In genomic region chr12:69127170-69127569, GRCm38 (mm10) we compare ENCODE assay signal across 8 mouse cellular contexts. TPM values are rescaled to one million over a fixed set of nuclear protein-coding genes. Genes with fewer than 3 reads are reported as not detected.
DNase-seq lines count a peak whose midpoint lies in the region; ATAC-seq and TF ChIP-seq lines count a peak whose summit lies in the region.

No protein-coding gene starts in this region.

- H3K27me3 ChIP-seq in kidney, embryonic 14.5 days (ENCODE audit: control insufficient read depth, insufficient read depth, low read length) = no peaks in the 10 kb centered on the region
- no peaks in the 10 kb centered on the region for H3K27me3 ChIP-seq in ES-Bruce4 (ENCODE audit: control insufficient read depth, insufficient read depth, low read length, poor library complexity, severe bottlenecking)

- H3K27ac ChIP-seq in kidney, embryonic 14.5 days (ENCODE audit: low read depth, low read length) = no peak overlapping the region
- H3K27ac ChIP-seq in ES-Bruce4 (ENCODE audit: insufficient read depth, low read length) = no peak overlapping the region

- peak; percentile 19 for DNase-seq in kidney, adult 18-20 months
- peak; percentile 35 for DNase-seq in brain, adult 2 months (ENCODE audit: low read depth, low spot score)
- no peak for DNase-seq in ovary, postnatal 10 days (ENCODE audit: low spot score)
- DNase-seq in ovary, postnatal 36 days (ENCODE audit: low spot score) = no peak

- H3K4me3 ChIP-seq in kidney, embryonic 14.5 days (ENCODE audit: low read length) = no peak overlapping the region
- no peak overlapping the region for H3K4me3 ChIP-seq in ES-Bruce4 (ENCODE audit: low read depth, low read length)

- no peak for ATAC-seq in kidney, embryonic 14.5 days (ENCODE audit: low FRiP score, low TSS enrichment)
- peak; percentile 55 for ATAC-seq in megakaryocyte, adult 5-6 weeks (ENCODE audit: poor library complexity, severe bottlenecking)
- ATAC-seq in cerebellum, adult (ENCODE audit: insufficient number of reproducible peaks, low FRiP score, low TSS enrichment) = no peak

- WGBS in kidney, embryonic 14.5 days = 85% methylated on average over 5 of the region's 5 CpGs

- peak; percentile 73 for TF ChIP-seq CTCF in ES-Bruce4 (IDR thresholded peaks at IDR 0.05; ENCODE audit: low read depth, low read length)

- no peaks in the 10 kb centered on the region for H3K36me3 ChIP-seq in kidney, embryonic 14.5 days (ENCODE audit: control insufficient read depth, insufficient read depth, low read length)
- no peaks in the 10 kb centered on the region for H3K36me3 ChIP-seq in ES-Bruce4 (ENCODE audit: control insufficient read depth, insufficient read depth, low read length, poor library complexity, severe bottlenecking)

- no peak overlapping the region for H3K9ac ChIP-seq in kidney, embryonic 14.5 days (ENCODE audit: low read depth, low read length)
- no peak overlapping the region for H3K9ac ChIP-seq in ES-Bruce4 (ENCODE audit: low read depth, poor library complexity, severe bottlenecking)

- H3K4me2 ChIP-seq in kidney, embryonic 14.5 days (replicated peaks; ENCODE audit: low read depth, low read length) = no peak overlapping the region

- TF ChIP-seq POLR2A in ES-Bruce4 (IDR thresholded peaks at IDR 0.05; ENCODE audit: insufficient read depth, low read length) = no peak

- no peaks in the 10 kb centered on the region for H3K4me1 ChIP-seq in kidney, embryonic 14.5 days (ENCODE audit: control insufficient read depth, insufficient read depth, low read length)
- no peaks in the 10 kb centered on the region for H3K4me1 ChIP-seq in ES-Bruce4 (ENCODE audit: control insufficient read depth, insufficient read depth, low read length)

- no peaks in the 10 kb centered on the region for H3K9me3 ChIP-seq in kidney, embryonic 14.5 days (ENCODE audit: control insufficient read depth, low read length)
- H3K9me3 ChIP-seq in ES-Bruce4 (replicated peaks; ENCODE audit: control insufficient read depth, insufficient read depth, low read length, poor library complexity, severe bottlenecking) = no peaks in the 10 kb centered on the region

- no peak for TF ChIP-seq EP300 in ES-Bruce4 (IDR thresholded peaks at IDR 0.05; ENCODE audit: insufficient read depth, low read depth, low read length)

RNA-seq across cellular contexts. Expression of gene Rps29, which starts 31.8 kb away (rescaled TPM):
- 1,793 and 2,428 TPM in 2 replicates for polyA plus RNA-seq in kidney, embryonic 14.5 days (2014; fragmentation: Nextera tagmentation; extraction: Ambion mirVana)
- 1,335 and 1,350 TPM in 2 replicates for polyA plus RNA-seq in ES-Bruce4 (2011; ENCODE audit: insufficient read depth, insufficient read length, low read depth, missing spikeins)
- 1,804 and 2,132 TPM in 2 replicates for total RNA-seq in megakaryocyte, adult 5-6 weeks (2015)
- total RNA-seq in megakaryocyte, adult 5-6 weeks (2017) = 1,670 and 2,037 TPM in 2 replicates

RNA-seq across cellular contexts. Expression of gene Lrr1, which starts 41.4 kb away (rescaled TPM):
- 26.3 and 33.0 TPM in 2 replicates for polyA plus RNA-seq in kidney, embryonic 14.5 days (2014; fragmentation: Nextera tagmentation; extraction: Ambion mirVana)
- 7.5 and 10.3 TPM in 2 replicates for polyA plus RNA-seq in ES-Bruce4 (2011; ENCODE audit: insufficient read depth, insufficient read length, low read depth, missing spikeins)
- 23.3 and 27.6 TPM in 2 replicates for total RNA-seq in megakaryocyte, adult 5-6 weeks (2015)
- 13.3 and 13.7 TPM in 2 replicates for total RNA-seq in megakaryocyte, adult 5-6 weeks (2017)

RNA-seq across cellular contexts. Expression of gene Rpl36al, which starts 56.7 kb away (rescaled TPM):
- polyA plus RNA-seq in kidney, embryonic 14.5 days (2014; fragmentation: Nextera tagmentation; extraction: Ambion mirVana) = 642 and 884 TPM in 2 replicates
- polyA plus RNA-seq in ES-Bruce4 (2011; ENCODE audit: insufficient read depth, insufficient read length, low read depth, missing spikeins) = 699 and 714 TPM in 2 replicates
- total RNA-seq in megakaryocyte, adult 5-6 weeks (2015) = 691 and 759 TPM in 2 replicates
- total RNA-seq in megakaryocyte, adult 5-6 weeks (2017) = 982 and 1,157 TPM in 2 replicates

RNA-seq across cellular contexts. Expression of gene Mgat2, which starts 56.8 kb away (rescaled TPM):
- 44.1 and 56.4 TPM in 2 replicates for polyA plus RNA-seq in kidney, embryonic 14.5 days (2014; fragmentation: Nextera tagmentation; extraction: Ambion mirVana)
- 23.9 and 24.8 TPM in 2 replicates for polyA plus RNA-seq in ES-Bruce4 (2011; ENCODE audit: insufficient read depth, insufficient read length, low read depth, missing spikeins)
- total RNA-seq in megakaryocyte, adult 5-6 weeks (2015) = 82.9 and 91.6 TPM in 2 replicates
- total RNA-seq in megakaryocyte, adult 5-6 weeks (2017) = 89.3 and 91.9 TPM in 2 replicates

Comparison
In these comparisons a context has a peak if more than half of its experiments do, and no peak if none do; other contexts are left out.
1. DNase-seq: peak in kidney, adult 18-20 months (single experiment) and brain, adult 2 months (single experiment); none in ovary, postnatal 10 days (single experiment) and ovary, postnatal 36 days (single experiment).